Mouse (Mus musculus): ENCODE data around the gene Bola1.
"Not testable (repeated sequence)": the region's sequence is repeated elsewhere in the genome, so short reads cannot be mapped to it uniquely, and the experiment has no call there.

Bola1 gene

GRCm38 (mm10) chr3:96226695-96227648 lies 7.5 kb upstream of the Bola1 start:
- no peak for DNase-seq (ENCODE audit: low read depth, low spot score)

- DNase-seq (ENCODE audit: low read depth, low spot score) = no peak
Observed at GRCm38 (mm10) chr3:96225421-96225820, 5.9 kb upstream of the Bola1 start.

- no peak for DNase-seq (ENCODE audit: low read depth, low spot score)
Observed at GRCm38 (mm10) chr3:96222774-96223173, 3.3 kb upstream of the Bola1 start.

GRCm38 (mm10) chr3:96221640-96222038 lies 2.1 kb upstream of the Bola1 start:
- DNase-seq (ENCODE audit: low read depth, low spot score) = no peak

DNA sequence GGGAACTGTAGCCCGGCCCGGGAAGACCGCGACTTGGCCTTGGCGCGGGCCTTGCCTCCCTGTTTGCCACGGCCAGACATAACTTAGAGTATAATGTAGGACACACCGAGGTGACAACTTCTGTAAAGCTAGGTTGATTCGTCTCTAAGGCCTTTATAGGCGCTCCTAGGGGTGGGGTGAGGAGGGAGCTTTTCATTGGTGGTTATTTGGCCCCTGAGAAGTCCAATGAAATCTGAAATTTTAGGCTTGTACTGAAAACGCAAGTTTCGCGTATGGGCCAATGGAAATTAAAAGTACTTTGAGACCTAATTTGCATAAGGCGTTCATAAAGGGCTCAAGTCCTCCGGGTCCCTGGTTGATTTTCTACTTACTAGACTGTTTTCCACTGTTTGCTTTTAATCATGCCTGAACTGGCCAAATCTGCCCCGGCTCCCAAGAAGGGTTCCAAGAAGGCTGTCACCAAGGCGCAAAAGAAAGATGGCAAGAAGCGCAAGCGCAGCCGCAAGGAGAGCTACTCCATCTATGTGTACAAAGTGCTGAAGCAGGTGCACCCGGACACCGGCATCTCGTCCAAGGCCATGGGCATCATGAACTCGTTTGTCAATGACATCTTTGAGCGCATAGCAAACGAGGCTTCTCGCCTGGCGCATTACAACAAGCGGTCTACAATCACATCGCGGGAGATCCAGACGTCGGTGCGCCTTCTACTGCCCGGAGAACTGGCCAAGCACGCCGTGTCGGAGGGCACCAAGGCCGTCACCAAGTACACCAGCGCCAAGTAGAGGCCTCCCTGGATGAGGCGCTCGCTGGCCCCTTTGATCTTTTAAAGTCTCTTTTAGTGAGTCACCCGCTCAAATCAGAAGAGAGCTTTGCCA lies 1.5 kb upstream of the Bola1 start, which contains the start of the genes Hist2h2ac and Hist2h2be:
Gene Hist2h2ac (minus strand): TSS at position 116 of the 875 bp plus-strand sequence.
Gene Hist2h2be (plus strand): TSS at position 355 of the 875 bp plus-strand sequence.
- DNase-seq (ENCODE audit: low read depth, low spot score) = peak; percentile 91

DNA sequence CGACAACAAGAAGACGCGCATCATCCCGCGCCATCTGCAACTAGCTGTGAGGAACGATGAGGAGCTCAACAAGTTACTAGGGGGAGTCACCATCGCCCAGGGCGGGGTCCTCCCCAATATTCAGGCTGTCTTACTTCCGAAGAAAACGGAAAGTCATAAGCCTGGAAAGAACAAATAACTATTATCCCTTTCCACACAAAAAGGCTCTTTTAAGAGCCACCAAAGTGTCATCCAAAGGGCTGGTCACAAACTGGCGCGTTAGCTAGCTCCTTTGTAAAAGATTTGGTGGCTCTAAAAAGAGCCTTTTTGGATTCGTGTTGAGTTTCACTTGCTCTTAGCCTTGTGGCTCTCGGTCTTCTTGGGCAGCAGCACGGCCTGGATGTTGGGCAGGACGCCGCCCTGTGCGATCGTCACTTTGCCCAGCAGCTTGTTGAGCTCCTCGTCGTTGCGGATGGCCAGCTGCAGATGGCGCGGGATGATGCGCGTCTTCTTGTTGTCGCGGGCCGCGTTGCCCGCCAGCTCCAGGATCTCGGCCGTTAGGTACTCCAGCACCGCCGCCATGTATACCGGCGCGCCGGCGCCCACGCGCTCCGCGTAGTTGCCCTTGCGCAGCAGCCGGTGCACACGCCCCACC lies 739 bp upstream of the Bola1 start:
- DNase-seq (ENCODE audit: low read depth, low spot score) = peak; percentile 67

- DNase-seq (ENCODE audit: low read depth, low spot score) = peak; percentile 69
Observed at GRCm38 (mm10) chr3:96219191-96219641, 293 bp downstream of the Bola1 start.

GRCm38 (mm10) chr3:96209242-96209641 lies 10.3 kb downstream of the Bola1 start:
- DNase-seq (ENCODE audit: low read depth, low spot score) = no peak

DNA sequence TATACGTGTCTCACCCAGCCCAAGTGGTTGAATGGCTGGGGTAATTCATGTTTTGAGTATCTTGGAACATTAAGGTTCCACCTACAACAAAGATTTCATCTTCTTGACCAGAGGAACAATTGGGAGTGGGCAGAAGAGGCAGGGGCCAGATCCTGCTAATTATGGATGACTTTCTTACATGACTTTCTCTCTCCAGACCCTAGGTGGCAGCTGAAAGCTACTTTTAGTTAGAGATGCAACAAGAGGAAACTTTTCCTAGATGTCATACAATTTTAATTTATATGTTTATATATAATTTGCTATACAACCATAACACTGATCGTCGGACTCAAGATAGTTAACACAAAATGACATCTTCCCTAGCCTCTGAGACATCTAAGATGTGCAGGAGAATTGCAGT lies 11.7 kb downstream of the Bola1 start:
- peak; percentile 22 for DNase-seq (ENCODE audit: low read depth, low spot score)

DNA sequence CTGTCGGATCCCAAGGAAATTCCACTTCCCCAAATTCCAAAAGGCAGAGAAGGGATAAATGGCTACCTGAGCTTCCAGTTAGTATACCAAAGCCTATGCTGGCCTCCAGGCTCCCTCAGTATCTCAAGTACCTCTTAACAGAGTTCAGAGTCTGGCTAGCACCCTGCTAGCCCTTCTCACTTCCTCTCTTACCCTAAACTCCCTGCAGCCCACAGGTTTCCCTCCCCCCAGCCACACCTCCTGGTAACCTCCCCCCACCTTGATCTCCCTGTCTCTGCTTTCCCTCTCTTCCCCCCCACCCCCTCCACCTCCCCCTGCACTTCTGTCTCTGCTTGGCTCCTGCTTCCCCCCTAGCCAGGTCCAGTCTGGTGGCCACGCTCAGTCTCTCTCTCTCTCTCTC lies 19.8 kb downstream of the Bola1 start:
- DNase-seq (ENCODE audit: low read depth, low spot score) = peak; percentile 19

GRCm38 (mm10) chr3:96198601-96199251 lies 20.8 kb downstream of the Bola1 start:
- not testable (repeated sequence) for DNase-seq (ENCODE audit: low read depth, low spot score)

DNA sequence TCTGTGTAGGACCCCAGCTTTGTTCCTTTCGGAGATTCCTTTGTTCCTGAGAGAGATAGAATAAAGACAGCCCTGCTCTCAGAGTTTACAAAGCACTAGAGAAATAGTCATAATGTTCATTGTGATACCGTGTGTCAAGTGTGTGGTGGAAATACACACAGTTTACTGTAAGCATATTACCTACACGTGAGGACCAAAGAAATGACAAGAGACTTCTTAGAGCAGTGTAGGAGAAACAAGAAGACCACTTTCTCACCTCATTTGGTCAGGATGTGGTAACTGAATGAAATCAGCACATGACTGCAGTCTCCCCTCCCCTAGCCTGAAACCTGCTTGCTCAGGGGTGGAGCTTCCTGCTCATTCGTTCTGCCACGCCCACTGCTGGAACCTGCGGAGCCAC lies 21.3 kb downstream of the Bola1 start:
- DNase-seq (ENCODE audit: low read depth, low spot score) = peak; percentile 85

- peak; percentile 91 for DNase-seq (ENCODE audit: low read depth, low spot score)
Observed at GRCm38 (mm10) chr3:96197129-96197749, 22.3 kb downstream of the Bola1 start.

- DNase-seq (ENCODE audit: low read depth, low spot score) = peak; percentile 14
Observed at GRCm38 (mm10) chr3:96196437-96197128, 22.9 kb downstream of the Bola1 start.

DNA sequence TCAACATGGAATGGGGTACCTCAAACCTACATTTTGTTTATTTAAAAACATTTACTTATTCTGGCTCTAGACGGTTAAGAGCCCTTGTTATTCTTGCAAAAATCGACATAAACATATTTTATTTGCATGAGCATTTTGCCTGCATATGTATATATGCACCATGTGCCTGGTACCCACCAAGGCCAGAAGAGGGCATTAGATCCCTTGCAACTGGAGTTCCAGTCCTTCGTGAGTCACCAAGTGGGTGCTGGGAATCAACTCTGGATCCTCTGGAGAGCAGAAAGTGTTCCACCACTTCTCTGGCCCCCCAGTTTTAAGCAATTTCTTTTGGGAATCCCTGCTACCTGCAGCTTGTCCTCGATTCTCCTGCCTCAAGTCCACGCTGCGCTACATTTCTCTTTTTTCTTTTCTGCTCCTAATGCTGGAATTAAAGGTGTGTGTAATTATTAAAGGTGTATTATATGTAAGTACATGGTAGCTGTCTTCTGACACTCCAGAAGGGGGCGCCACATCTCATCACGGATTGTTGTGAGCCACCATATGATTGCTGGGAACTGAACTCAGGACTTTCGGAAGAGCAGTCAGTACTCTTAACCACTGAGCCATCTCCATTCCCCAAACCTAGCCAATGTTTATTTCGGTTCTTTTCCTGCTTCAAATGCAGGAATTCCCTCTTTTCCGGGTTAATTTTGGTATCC lies 23.7 kb downstream of the Bola1 start:
- DNase-seq (ENCODE audit: low read depth, low spot score) = peak; percentile 26

GRCm38 (mm10) chr3:96194966-96195365 lies 24.5 kb downstream of the Bola1 start:
- peak; percentile 63 for DNase-seq (ENCODE audit: low read depth, low spot score)

DNA sequence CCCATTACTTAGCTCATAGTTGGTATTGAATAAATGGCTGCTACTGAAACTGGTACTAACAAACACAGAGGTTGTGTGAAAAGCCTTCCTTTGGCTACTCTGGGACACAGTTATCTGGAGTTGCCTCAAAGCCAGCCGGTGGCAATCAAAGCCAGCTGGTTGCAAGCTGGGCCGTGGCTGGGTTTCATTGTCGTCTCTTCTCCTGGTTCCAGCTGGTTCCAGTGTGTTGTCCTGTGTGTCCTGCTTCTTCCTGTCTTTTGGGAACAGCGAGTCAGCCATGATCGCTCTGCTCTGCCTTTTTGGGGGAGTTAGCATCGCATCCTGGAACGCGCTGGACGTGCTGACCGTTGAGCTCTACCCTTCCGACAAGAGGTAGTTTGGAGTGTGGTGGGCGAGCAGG lies 26.5 kb downstream of the Bola1 start:
- no peak for DNase-seq (ENCODE audit: low read depth, low spot score)

GRCm38 (mm10) chr3:96182382-96182776 lies 37.1 kb downstream of the Bola1 start:
- no peak for DNase-seq (ENCODE audit: low read depth, low spot score)
